Mouse (Mus musculus): Measurements from ENCODE around the gene Ccdc142.

Gene Ccdc142

GRCm38 (mm10) chr6:83084477-83084876 lies 16.9 kb upstream of the Ccdc142 start:
- no peak for DNase-seq (ENCODE audit: low read depth, low spot score)

- no peak for DNase-seq (ENCODE audit: low read depth, low spot score)
These were observed 15.0 kb upstream of the Ccdc142 start, which contains the start of gene Lbx2 for GRCm38 (mm10) chr6:83086121-83087035. Gene Lbx2, plus strand, starts transcription at chr6:83086367.

GRCm38 (mm10) chr6:83087205-83087925 lies 14.0 kb upstream of the Ccdc142 start:
- DNase-seq (ENCODE audit: low read depth, low spot score): no peak

DNA sequence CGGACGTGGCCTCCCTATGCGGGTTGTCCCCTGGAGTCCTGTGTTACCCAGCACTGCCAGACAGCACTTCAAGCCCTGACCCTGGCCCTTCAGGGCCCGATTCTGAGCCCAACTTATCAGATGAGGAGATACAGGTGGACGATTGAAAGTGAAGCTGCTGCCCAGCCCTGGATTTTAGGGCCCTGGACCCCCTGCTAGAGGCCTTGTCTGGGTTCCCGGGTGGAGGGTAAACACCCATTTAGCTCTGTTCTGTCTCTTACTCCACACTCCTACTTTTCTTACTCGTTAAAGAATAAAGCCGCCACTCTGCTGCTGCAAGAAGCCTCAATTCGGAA lies 13.5 kb upstream of the Ccdc142 start:
- no peak for DNase-seq (ENCODE audit: low read depth, low spot score)

DNA sequence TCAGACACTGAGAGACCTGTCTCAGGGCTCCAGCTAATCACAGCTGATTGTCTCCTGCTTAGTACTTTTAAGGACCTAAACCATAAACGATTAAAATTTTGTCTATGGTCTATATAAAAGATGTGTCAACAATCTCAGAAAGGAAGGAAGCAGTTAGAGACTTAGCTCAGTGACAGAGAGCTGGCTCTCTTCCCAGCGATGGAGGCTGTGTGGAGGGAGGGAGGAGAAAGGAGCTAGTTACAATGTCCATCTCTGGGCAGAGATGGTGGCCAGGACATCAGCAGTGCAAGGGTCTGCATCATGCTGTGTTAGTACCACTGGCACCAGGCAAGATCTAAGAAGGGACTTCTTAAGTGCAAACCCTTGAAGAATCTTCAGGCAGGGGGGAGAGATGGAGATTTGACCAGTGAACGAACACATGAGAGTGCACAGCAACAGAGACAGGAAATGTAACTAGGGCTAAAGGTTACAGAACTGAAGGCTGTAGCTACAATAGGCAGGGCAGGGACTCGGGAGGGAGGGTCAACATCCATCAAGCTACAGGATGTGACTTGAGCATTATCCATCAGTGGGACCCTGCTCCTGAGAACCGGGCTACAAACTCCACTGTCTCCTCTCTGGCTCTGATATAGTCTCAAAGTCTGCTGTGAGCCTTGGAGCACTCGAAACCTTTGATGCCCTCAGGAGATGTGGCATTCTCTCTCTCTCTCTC lies 8.8 kb upstream of the Ccdc142 start:
- no peak for DNase-seq (ENCODE audit: low read depth, low spot score)

- DNase-seq (ENCODE audit: low read depth, low spot score): no peak
These were observed 5.4 kb upstream of the Ccdc142 start for GRCm38 (mm10) chr6:83095968-83096367.

- no peak for DNase-seq (ENCODE audit: low read depth, low spot score)
These were observed 3.0 kb upstream of the Ccdc142 start for GRCm38 (mm10) chr6:83098411-83098810.

- no peak for DNase-seq (ENCODE audit: low read depth, low spot score)
These were observed 521 bp downstream of the Ccdc142 start for GRCm38 (mm10) chr6:83101688-83102556.

- no peak for DNase-seq (ENCODE audit: low read depth, low spot score)
These were observed 1.8 kb downstream of the Ccdc142 start for GRCm38 (mm10) chr6:83103130-83103650.

DNA sequence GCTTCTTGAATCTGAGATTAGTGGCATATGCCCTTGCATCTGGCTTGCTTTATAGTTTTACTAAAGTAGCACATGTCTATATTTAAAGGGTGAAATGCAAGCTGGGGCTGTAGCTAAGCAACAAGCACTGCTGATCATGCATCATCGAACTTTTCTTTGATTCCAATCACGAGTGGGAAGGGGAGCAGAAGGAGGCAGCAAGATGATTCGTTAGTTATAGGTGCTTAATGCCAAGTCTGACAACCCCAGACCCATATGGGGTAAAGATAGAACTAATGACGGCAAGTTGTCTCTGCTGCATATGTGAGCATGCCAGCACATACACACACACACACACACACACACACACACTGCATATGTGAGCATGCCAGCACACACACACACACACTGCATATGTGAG lies 2.8 kb downstream of the Ccdc142 start:
- DNase-seq (ENCODE audit: low read depth, low spot score): no peak

DNA sequence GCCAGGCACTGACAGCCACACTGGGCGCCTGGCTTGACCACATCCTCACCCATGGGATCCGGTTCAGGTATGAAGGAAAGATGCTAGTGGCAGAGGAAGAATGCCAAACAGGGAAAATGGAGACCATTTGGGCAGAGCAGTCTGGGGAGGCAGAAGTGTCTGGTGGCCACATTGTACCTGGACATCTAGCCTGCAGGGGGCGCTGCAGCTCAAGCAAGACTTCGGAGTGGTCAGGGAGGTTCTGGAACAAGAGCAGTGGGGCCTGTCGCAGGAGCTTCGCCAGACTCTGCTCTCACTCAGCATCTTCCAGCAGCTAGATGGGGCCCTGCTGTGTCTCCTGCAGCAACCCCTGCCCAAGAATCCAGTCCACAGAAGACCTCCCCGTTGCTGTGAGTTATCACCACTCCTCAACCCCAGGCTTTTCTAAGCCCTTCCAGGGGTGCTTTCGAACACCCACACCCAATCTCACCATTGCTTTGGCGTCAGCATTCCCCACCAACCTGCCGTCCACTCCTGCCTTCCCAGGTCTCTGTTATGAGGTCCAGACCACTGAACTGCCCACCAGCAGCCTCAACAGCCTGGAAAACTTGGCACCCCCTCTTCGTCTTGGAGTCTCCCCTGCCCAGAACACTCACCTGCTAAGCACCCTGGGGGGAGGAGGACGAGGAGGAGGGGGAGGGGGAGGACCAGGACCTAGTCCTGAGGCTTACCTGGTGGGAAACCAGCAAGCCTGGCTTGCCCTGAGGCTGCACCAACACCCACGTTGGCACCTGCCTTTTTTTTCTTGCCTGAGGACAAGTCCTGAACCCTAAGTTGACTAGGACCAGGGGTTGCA lies 6.4 kb downstream of the Ccdc142 start:
- DNase-seq (ENCODE audit: low read depth, low spot score): no peak

DNA sequence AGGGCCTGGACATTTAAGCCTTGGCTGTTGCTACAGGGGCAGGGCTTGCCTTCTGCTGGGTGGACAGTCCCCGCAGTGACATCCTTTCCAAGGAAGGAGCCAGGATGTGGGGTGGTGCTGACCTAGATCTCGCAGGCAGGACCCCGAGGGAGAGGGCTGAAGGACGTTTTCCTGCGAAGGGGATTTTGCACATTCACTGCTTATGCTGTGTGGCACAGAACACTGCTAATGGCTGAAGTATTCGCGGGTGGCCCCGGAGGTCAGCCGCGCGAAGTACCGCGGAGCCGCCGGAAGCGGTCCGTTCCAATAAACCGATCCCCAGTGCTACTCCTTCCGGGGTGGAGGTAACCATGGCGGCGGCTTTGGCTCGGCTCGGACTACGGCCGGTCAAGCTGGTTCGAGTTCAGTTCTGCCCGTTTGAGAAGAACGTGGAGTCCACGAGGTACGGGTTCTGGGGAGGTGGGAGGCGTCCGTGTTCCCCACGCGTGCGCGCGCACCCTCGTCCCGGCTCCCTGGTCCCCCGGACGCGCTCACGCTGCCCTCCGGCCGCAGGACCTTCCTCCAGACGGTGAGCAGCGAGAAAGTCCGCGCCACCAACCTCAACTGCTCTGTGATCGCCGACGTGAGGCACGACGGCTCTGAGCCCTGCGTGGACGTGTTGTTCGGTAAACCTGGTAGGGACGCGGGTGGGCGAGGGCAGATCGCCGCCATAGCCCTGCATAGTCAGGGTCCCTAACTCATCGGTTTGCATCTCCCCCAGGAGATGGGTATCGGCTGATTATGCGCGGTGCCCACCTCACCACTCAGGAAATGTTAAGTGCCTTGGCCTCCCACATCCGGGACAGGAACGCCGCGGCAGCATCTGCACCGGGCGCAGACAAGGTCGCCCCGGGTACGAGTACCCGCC lies 7.6 kb downstream of the Ccdc142 start, which contains the start of gene Mrpl53:
Gene Mrpl53, plus strand, starts transcription at position 279 of the 907 bp plus-strand sequence.
- DNase-seq (ENCODE audit: low read depth, low spot score): no peak

DNA sequence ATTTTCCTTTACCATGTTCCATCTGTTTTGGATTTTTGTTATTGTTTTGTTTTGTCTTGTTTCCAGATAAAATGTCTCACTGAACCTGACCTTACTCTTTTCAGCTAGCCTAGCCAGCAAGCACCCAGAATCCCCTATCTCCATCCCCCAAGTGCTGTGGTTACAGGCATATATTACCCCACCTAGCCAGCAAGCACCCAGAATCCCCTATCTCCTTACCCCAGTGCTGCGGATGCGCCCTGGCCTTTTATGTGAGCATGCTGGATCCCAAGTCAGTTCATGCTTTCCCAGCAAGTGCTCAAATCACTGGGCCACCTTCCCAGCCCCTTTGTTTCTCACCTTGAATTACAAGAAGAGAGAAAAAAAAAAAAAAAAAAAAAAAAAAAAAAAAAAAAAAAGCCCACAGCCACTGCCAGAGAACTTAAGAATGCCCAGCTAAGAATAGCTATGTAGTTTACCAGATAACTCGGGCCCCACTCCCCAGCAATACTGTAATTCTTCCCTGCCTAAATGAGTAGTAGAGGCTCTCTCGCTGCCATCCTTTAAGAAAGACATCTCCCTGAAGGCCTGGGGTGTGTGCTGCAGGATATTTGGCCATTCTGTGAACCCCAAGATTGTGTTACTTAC lies 10.2 kb downstream of the Ccdc142 start:
- DNase-seq (ENCODE audit: low read depth, low spot score): no peak

- DNase-seq (ENCODE audit: low read depth, low spot score): no peak
These were observed 13.7 kb downstream of the Ccdc142 start, which contains the start of gene Mogs for GRCm38 (mm10) chr6:83115011-83115671. Gene Mogs, plus strand, starts transcription at chr6:83115496.

- DNase-seq (ENCODE audit: low read depth, low spot score): no peak
These were observed 14.4 kb downstream of the Ccdc142 start for GRCm38 (mm10) chr6:83115682-83116372.

DNA sequence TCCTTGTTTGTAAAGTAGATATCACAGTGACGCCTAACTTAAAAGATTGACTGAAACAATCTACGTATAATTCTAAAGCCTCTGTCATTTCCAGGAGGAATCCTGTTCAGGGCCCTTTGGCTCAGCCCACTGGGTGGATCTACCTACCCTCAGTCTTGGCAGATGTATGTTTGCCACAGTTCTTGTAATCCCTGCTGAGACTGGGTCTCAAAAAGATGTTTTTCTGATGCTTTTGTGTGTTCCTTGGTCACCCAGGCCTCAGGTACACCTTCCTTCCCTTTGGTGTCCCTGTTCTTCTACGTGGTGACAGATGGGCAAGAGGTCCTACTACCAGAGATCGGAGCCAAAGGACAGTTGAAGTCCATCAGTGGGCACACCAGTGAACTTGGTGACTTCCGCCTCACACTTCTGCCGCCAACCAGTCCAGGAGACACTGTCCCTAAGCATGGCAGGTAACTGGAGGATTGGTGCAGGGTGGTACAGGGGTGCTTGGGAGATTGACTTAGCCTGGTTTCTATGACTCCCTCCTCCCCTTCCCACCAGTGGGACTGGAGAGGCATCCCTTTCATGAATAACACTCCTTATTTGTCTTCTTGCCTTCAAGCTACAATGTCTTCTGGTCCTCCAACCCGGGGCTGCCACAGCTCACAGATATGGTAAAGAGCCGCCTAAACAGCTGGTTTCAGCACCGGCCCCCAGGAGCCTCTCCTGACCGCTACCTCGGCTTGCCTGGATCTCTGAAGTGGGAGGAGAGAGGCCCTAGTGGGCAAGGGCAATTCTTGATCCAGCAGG lies 15.2 kb downstream of the Ccdc142 start:
- DNase-seq (ENCODE audit: low read depth, low spot score): no peak

DNA sequence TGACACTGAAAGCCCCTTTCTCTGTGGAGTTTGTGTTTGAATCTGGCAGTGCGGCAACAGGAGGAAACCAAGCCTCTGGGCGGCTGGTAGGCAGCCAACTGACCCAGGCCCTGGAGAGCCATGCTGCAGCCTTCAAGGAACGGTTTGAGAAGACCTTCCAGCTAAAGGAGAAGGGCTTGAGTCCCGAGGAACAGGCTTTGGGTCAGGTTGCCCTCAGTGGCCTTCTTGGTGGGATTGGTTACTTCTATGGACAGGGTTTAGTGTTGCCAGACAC lies 15.7 kb downstream of the Ccdc142 start:
- no peak for DNase-seq (ENCODE audit: low read depth, low spot score)

Data from WW6 (cell line).